Mouse (Mus musculus): ENCODE measurements at regions not wholly inside any gene's neighbourhood (a gene's known extent, or its start where the extent isn't known, plus 50 kb on each side); places are given as distances from the start of the nearest gene placed in this dataset.

DNA sequence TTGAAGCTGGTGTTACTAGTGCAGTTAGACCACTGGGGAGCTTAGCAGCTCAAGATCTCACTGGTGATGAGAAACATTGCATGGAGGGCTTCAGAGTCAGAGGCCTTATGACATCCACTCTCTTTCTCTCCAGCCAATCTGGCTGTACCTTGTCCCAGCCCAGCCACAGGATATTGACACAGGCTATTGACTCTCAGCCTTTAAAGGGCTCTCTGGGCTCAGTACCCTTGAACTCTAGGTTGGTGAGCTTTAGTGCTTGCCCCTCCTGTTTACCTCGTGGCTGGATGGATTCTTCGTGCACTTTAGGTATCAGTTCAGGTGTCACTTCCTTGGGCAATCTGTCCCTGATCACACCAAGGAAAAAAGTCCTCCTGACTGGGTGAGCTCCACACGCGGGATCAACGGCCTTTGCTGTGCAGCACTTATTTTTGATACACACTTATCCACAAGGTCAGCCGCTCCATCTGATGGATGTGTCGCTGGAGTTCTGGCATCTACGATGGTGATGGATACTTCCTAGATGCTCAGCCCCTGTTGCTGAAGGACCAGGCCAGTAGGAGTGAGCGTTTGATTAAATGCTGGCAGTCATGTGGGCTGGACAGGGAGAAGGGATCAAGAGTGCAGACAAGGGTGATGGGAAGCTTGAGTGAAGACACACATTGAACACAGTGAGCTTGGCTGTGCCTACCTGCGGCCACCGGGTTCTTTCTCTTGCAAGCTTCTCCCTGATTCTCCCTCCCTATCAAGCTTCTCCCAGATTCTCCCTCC, 177.7 kb downstream of the Snx10 start:
- DNase-seq (ENCODE audit: low spot score) = no peak

DNA sequence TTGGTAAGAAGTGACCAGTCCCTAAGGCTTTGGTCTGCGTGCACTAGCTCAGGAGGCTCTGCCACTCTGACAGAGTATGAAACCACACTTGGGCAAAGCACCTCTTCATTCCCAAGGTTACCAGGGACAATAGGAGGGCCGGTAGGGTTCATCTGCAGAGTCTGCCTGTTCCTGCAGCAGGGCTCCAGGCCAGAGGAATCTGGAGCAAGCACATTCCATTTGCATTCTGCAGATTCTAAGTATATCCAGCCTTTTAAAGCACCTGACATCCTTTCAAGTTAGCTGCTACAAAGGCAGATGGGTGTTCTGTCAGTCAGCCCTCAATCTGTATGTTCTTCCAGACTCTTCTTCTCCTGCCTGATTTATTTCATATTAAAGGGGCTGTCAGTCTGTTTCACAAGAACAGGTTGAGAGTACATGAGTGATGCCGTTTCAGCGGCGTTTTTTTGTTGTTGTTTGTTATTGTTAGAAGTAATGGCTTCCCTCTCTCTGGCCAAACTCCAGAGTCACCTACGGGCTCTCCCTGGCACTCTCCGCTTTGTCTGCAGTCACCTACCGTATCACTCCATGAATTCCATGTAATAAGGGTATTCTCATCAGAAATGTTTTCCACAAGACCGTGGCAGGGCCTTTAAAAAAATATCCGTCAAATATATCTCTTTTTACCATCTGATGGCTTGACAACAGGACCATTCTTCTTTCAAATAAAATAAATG, 178.9 kb downstream of the Snx10 start:
- no peak for DNase-seq (ENCODE audit: low spot score)

DNA sequence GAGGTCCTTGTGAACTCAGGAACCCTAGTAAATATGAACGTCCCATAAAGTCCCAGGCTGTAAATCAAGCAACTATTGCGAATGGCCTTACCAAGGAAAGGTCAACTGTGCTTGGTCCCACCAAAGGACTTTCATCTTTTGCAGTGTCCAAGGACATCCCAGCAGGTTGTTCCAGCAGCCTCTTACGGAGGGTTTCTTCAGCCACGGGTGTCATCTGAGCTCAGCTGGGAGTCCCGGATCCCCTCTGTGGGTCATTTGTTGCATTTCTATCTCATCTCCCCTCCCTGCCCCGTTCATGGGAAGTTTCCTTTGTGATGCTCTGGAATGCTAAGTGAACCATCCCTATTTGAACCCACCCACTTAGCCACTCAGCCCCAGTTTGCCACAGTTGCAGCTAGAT, 184.3 kb downstream of the Snx10 start:
- no peak for DNase-seq (ENCODE audit: low spot score)

DNA sequence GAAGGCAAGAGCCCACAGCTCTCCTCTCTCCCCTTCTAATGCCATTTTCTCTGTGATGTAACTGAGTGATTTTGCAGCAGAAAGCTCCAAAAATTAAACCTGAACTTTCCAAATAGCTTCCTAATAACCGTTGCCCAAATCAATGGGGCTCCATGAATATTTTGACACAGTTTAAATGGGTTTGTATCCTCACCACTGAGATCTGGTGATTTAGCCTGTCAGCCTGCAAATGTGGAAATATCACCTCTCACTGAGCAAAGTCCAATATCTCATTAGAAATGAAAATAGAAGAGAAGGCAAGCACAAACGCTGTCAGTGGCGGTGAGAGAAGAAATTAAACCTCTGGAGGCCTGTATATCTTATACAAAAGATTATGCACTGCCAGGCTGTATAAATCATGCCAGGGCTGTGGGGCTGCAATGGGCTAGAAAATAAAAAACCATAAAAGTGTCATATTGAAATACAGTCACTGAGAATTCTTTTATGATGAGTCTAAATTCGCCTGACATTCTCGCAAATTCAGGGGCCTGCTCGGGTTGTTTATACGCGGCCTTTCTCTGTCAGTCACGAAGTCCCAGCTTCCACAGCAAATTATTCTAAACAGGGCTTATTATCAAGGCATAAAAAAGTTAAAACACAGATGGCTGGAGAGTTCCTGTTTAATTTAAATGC, 185.1 kb downstream of the Snx10 start:
- no peak for DNase-seq (ENCODE audit: low spot score)

DNA sequence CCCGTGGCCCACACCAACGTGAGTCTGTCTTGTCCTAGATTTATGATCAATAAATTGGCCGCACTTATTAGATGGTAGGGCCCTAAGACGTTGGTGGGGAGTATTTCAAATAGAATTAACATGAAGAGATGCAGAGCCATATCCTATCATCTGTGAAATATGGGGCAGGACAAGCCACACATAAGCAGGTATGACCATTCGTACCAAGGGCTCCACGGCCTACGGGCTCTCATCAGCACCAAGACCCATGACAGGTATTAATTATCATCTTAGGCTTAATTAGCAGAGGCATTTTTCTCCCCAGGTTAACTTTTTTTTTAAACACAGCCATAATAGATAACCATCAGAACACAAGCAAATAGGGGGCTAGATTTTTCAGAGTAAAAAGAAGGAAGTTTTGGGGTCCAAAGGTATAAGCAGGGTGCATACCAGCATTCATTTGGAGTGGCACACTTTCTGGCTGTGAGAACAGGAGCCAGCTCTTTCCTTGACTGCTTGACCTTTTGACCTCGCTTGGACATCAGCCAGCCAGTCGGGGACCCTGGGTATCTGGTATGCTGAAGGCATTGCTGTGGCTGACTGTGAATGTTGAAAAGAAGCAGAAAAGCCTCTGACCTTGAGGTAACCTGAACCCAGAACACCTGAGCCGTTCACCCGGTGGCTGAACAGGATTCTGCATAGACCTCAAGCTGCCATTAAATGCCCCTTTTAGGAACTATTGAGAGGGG, 185.8 kb downstream of the Snx10 start:
- DNase-seq (ENCODE audit: low spot score) = no peak

DNA sequence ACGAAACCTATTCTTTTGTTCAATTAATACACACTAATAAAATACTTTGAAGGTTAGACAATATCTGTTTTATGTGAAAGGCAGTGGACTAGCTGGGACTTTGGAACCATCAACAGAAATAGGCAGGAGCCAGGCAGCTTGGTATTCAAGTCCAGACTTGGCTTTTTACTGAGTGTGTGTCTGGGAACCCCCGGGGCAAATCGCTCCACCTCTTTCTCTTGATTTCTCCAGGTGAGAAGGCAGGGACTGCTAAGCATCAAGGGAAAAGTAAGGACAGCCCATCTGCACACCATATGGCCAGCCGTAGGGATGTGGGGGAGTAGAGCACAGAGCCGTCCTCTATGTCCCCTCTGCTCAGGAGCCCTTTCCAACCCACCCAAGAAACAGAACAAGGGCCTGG, 186.5 kb downstream of the Snx10 start:
- no peak for DNase-seq (ENCODE audit: low spot score)

DNA sequence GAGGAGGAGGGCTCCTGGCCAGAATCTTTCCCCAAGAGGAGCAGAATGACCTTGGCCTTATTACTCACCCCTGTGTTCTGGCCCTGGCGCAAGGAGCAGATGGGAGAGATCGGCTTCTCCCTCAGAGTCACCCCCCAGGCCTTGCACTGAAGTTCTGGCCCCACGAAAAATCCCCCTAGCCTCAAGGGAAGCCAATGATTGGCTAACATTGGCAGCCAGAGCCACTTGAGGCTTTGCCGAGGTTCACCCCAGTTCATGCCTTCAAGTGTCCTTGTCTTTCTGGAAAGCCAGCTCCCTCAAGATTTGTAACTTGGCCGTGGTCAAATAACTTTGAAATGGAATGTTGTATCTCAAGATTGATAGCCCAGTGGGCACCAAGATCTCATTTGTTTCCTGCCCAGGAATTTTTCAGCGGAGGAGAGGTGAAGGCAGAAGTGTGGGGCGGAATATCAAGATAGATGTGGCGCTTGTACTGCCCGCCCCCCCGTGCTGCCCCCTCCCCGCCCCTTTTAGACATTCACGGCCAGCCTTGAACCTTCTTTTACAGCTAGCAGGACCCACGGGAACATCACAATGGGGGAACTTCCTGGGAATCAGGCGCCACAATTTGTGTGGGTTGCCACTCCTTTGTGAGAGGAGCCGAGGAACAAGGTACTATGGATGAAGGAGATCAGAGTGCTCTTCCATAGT, 187.4 kb downstream of the Snx10 start:
- peak; percentile 11 for DNase-seq (ENCODE audit: low spot score)

DNA sequence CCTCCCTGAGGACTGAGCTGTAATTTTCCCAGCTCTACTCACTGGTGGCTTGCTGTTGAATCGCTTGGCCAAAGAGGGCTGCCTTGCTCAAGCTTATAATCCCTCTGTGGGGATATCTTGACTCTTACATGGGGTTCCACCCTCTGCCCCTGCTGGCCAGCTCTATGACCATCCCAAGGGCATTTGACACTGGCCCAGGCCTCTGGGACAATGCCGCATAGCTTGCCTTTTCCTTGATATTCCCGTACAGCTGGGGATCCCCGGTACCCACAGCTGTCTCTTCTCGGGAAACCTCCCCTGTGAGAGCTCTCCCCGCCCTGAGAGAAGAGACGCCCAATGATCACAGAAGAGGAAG, 187.9 kb downstream of the Snx10 start:
- DNase-seq (ENCODE audit: low spot score) = no peak

DNA sequence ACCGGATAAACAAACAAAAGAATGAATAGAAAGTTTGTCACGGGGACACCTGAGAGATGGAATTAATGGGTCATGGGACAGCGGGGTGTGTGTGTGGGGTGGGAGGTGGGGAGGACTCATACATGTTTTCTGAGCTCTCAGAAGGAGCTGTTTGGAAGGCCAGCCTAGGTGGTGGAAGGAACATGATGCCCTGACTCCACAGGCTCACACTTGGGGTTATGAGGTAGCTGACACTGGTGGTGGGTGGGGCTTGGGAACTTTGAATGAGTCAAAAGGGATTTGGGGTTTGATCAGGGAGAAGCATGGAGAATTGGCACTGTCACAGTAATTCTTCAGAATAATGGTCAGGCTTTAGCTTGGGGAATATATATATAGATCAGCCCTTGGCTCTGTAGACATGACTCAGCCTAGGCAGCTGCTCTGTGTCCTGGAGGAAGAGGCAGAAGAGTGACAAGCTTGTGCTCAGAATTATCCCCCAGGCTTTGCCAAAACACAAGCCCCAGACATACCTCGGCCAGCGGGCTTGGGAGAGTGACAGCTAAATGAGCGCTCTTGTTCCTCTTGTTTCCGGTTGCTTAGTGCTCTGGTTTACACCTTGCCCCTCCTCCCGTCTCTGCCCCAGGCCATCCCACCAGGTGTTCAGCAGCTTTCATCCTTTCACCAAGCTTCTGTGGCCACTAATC, 191.6 kb downstream of the Snx10 start:
- no peak for DNase-seq (ENCODE audit: low spot score)

DNA sequence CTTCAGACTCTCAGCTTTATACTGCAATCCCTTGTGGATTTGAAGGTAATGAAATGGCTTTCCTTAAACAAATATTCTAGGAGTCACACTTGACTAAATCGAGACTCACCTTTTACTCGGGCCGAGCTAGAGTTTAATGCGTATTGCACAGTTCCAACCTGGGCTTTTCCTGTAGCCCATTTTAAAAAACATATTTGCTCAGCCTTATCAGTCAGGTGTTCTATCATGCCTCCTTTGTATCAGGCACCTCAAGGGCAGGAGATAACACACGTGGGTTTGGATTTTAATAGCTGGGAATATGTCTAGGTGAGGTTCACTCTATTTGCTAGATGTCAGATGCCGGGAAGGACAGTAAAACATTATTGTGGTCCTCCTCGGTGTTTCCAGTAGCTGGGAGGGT, 193.7 kb downstream of the Snx10 start:
- DNase-seq (ENCODE audit: low spot score) = no peak

DNA sequence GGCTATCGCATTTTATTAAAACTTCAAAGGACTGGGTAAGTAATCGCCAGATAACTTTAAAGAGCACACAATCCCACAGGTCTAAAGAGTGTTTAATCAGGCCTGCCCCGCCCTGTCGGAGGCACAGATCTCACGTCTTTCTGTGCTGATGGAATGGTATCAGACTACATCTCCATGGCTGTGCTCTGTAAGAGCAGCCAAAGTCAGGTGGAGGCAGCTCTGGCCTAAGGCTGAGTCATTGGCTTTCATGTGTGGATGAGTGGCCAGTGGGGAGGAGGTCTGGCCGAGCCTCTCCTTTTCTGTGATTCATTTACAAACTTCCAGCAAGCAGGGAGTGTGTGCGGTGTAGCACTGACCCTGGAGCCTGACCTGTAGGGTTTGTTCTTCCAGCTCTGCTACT, 197.0 kb downstream of the Snx10 start:
- DNase-seq (ENCODE audit: low spot score) = no peak

DNA sequence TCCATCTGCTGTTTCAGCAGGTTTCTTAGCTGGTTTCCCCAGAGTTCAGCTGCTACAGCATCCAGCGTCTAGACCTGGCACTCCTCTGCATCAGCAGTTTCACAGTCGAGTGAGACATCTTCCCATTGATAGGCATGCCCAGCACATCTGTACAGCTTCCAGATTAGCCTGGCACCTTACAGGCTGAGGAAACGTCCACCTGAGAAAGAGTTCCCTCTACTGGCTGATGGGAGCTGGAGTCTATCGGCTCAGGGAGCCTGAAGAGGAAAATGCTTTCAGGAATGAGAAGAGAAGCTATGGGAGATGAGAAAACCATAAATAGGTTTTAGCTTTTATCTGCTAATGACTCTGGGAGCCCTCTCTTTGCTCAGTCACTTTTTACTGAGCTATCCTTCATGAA, 199.4 kb downstream of the Snx10 start:
- no peak for DNase-seq (ENCODE audit: low spot score)

DNA sequence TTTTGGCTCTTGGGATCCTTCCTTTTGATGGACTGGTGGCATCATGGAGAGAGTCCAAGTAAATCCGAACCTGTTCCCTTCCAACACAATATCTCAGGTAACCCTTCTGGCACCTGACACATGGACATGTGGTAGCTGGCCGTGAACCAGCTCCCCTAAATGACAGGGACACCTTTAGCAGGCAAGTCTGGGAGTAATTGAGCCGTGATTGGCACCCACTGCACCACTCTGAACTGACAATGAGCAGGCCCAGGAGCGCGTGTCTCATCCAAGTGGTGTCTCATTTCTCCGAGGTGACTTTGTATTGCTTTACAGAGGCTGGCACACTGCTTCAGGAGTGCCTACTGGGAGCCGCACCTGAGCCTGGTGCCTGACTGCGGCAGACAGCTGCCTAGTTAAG, 203.5 kb downstream of the Snx10 start:
- no peak for DNase-seq (ENCODE audit: low spot score)

DNA sequence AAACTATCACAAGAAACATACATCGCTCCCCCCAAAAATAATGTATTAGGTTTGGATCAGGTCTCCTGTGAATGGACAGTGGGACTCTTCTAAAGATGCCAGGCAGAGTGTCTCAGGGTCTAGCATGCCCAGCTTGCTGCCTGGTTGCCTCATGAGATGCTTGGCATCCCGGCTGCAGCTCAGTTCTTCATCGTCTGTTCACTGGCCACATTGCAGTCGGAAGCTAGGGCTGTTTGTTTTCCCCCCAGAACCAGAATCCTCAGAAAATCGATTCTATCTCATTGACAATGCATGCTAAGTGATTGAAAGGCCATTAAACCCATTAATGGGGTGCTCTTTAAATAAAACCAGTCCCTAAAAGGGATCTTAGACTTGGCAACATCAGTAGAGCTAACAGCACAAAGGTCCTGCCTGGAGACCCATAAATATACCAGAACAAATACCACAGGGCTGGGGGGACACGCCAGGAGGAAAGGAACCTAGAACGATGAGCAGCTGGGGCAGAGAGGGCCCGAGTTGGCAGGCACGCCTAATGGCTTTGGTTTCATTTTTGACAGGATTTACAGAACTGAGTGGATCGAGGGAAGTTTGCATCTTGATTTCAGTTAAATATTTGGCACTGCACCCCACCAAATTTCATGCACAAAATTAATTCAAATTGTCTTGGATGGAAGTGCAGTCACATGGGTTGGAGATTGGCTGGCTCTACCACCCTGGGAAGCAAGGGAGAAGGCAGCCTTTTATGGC, 205.3 kb downstream of the Snx10 start:
- no peak for DNase-seq (ENCODE audit: low spot score)

DNA sequence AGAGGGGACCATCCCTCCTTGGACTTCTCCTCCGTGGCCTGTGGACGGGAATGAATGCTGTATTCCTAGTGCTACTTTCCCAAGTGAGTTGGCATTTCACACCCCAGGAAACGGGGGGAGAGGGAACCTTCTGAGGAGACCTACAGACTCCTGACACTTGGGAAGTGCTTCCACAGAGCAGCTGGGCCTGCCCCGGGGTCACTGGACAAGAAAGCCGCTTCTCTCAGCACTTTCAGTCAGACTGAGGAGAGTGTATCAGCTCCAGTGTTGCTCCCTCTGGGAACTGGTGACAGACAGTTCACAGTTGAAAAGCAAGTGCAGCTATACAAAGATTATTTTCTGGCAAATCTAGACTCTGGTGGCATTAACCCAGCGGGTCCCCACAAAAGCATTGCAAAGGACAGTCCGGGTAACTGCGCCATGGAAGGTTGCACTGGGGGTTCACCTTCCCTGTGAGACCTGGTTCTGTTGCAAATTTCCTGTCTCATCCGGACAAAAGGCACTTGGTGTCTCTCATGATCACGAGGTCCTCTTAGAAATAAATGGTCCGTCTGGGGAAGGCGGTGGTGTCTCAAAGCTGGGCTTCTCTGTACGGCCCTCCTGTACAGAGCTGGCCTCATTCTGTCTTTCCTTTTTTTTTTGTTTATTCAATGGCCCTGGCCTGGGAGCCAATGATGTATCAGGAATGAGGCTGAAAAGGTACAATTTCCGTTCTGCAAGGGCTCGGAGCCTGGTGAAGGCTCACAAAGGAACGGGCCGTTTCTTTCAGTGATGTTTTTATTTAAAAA, 207.1 kb downstream of the Snx10 start:
- DNase-seq (ENCODE audit: low spot score) = no peak

DNA sequence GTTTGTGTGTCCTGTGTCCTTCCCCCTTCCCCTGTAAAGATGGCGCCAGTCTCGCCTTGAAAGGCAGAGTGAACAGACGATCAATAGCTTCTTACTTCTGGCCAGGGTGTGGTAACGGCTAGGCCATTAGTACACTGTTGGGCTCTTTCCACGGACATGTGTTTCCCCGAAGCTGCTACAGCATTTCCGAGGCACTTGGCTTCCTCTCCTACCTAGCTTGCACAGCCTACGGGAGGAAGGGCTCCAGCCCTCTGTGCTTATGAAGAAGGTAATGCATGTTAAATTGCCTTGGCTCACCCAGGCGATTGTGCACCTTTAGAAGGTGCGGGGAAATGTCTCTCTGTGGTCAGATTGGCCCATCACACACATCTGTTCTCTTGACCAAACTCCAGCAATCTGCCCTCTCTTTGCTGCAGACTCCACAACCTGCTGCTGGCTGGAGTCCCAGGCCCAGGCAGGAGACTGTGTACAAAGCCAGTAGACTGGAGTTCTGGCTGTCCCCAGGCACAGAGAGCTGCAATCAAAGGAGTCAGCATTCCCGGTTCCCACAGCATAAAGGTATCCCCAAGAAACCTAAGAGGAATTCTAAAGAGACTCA, 208.7 kb downstream of the Snx10 start:
- no peak for DNase-seq (ENCODE audit: low spot score)

DNA sequence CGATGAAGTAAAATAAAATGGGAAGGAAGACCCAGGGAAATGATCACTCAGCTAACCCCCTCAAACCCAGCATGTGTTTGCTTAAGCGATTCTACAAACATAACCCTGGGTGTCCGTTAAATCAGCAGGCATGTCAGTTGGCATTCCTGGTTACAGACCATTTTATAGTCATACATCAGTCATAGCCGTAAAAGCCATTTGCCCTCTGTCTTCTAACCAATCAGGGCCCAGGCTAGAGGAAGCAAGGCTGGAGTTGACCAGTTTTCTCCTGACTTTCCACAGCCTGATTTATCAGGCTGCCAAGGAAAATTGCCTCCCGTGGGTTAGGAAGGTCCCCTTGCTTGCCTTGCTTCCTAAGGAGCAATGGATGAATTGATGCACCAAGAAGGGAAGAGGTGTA, 212.3 kb downstream of the Snx10 start:
- no peak for DNase-seq (ENCODE audit: low spot score)

DNA sequence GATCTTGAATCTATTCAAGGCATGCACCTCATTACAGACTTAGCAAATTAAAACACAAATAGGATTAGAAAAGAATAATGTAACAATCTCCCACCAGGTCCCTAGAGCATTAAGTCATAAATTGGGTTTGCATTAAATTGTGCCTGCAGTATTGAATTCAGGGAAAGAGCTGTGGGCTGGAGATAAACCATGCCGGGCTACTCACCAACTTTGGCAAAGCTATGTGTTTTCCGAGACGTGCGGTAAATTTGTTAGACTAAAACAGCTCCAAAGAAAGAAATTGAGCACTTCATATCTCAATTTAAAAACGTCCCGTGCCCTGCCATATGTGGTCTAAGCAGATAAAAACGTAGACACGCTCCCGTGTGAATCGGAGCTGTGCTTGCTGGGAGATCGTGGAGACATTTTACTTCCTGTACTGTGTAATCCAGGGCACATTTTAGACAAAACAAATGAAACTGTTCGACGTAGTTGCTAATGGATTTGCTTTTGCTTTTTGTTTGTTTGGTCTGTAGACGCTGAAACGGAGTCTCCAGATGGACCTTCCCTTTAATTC, 219.5 kb downstream of the Snx10 start:
- no peak for DNase-seq (ENCODE audit: low spot score)

DNA sequence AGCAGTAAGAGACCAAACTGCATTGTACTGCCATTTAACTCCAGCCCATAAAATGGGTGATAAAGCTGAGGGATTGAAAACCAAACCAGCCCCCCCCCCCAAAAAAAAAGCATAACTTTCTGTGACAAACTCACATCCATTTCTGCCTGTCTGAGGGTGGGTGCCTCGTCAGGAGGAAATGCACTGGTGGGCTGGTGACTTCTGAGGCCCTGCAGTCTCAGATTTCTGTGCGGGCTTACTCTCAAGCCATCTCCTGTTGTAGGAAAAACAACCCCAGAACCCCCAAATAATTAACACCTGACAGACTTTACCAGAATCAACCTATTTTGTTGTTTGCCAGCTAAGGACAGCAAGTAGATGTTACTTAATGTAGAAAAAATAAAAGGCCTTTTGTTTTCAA, 220.9 kb downstream of the Snx10 start:
- DNase-seq (ENCODE audit: low spot score) = no peak
